Mouse (Mus musculus) cerebellum, adult 2 months (tissue): Measurements from ENCODE around the gene Capn1.

Experiments
- CTCF ChIP-seq: fragments of 200-500 bp; IDR thresholded peaks from 2 replicates; pipeline ENCODE4 v1.5.1; 2011; ENCODE audit warnings: low read depth, mild to moderate bottlenecking, control low read depth, low read length, moderate library complexity, borderline replicate concordance; ENCODE audit not compliant: insufficient read depth
- POLR2A ChIP-seq: fragments of 200-500 bp; IDR thresholded peaks from 2 replicates; pipeline ENCODE4 v1.6.1; 2011; ENCODE audit warnings: low read length, control low read depth, borderline replicate concordance; ENCODE audit not compliant: insufficient read depth

- peak; percentile 99 for TF ChIP-seq POLR2A
- no peak for TF ChIP-seq CTCF
Measured at GRCm38 (mm10) chr19:6057313-6058096, 41.8 kb upstream of the Capn1 start, which contains the start of the genes Mrpl49 and Fau.
